Mouse (Mus musculus) bone marrow, adult 2 months (tissue): ENCODE data around the gene Gm49333. TPM values are rescaled to one million over a fixed set of nuclear protein-coding genes. Genes with fewer than 3 reads are reported as not detected.

ENCODE experiments used
- H3K27ac ChIP-seq: fragments of 200-500 bp; 2 replicates; pipeline ENCODE4 v1.5.1; 2012; ENCODE audit warnings: low read depth, mild to moderate bottlenecking, control low read depth, inconsistent platforms, low read length; ENCODE audit not compliant: control insufficient read depth, poor library complexity, insufficient read depth
- H3K4me1 ChIP-seq: fragments of 200-500 bp; 2 replicates; pipeline ENCODE4 v1.6.1; 2011; ENCODE audit warnings: low read length; ENCODE audit not compliant: control insufficient read depth, insufficient read depth
- H3K4me3 ChIP-seq: fragments of 200-500 bp; replicated peaks from 2 replicates; pipeline ENCODE3; 2011; ENCODE audit warnings: mild to moderate bottlenecking, low read depth, low read length, control low read depth; ENCODE audit not compliant: control insufficient read depth
- CTCF ChIP-seq: fragments of 200-500 bp; IDR thresholded peaks from 2 replicates; pipeline ENCODE4 v1.5.1; 2011; ENCODE audit warnings: low read length, control low read depth; ENCODE audit not compliant: control insufficient read depth, insufficient read depth
- POLR2A ChIP-seq: fragments of 200-500 bp; IDR thresholded peaks from 2 replicates; pipeline ENCODE4 v1.6.1; 2011; ENCODE audit warnings: low read depth, mild to moderate bottlenecking, control low read depth, low read length, borderline replicate concordance; ENCODE audit not compliant: control insufficient read depth
- WGBS: fragments of 180-500 bp; shearing (Covaris S2); methylation state at CpG from one replicate; pipeline ENCODE4 v1.1.7; 2018; 5-methylcytosine and 5-hydroxymethylcytosine counted together
- polyA plus RNA-seq: library from polyadenylated mRNA; stranded (reverse); fragments of >200 nt; gene quantifications from 2 replicates; pipeline ENCODE4 v1.2.4, GENCODE M21; 2011; ENCODE audit warnings: low replicate concordance; ENCODE audit not compliant: missing spikeins, insufficient read depth, insufficient read length

Gm49333 gene
- polyA plus RNA-seq: not detected in 2 replicates

- WGBS: 1% methylated on average over 41 of the region's 41 CpGs
- no peak within 1 kb of the TSS for H3K27ac ChIP-seq
- peak within 1 kb of the TSS; percentile 100 for H3K4me3 ChIP-seq
- H3K4me1 ChIP-seq: no peaks in the 10 kb centered on the region
- TF ChIP-seq CTCF (no peak), POLR2A (peak; percentile 51; the same call in 1 of the 2 replicates)
Measured at GRCm38 (mm10) chr16:20611357-20612227, at the start of gene Gm49333, which contains the start of the genes Eef1akmt4 and Alg3. Gene Gm49333, plus strand, starts transcription at chr16:20611610. Gene Eef1akmt4, plus strand, starts transcription at chr16:20611593. Gene Alg3, minus strand, starts transcription at chr16:20611735.

GRCm38 (mm10) chr16:20565075-20565474 is 46.3 kb upstream of the Gm49333 start:
- no peaks in the 10 kb centered on the region for H3K4me1 ChIP-seq
- 32% methylated on average over 1 of the region's 1 CpGs for WGBS
- TF ChIP-seq CTCF (no peak), POLR2A (no peak)
- H3K27ac ChIP-seq: no peak overlapping the region
- no peak overlapping the region for H3K4me3 ChIP-seq

- WGBS: 5% methylated on average over 24 of the region's 24 CpGs
- Histone ChIP-seq H3K4me1 (no peaks in the 10 kb centered on the region), H3K27ac (no peak within 1 kb of the TSS), H3K4me3 (no peak within 1 kb of the TSS)
- TF ChIP-seq POLR2A (no peak), CTCF (no peak)
Measured at GRCm38 (mm10) chr16:20589366-20589938, 22.0 kb upstream of the Gm49333 start, which contains the start of gene Vwa5b2. Gene Vwa5b2, plus strand, starts transcription at chr16:20589471.

GRCm38 (mm10) chr16:20589939-20590679 is 21.3 kb upstream of the Gm49333 start:
- no peak overlapping the region for H3K4me3 ChIP-seq
- no peak for TF ChIP-seq CTCF
- no peak for TF ChIP-seq POLR2A
- H3K27ac ChIP-seq: no peak overlapping the region
- H3K4me1 ChIP-seq: no peaks in the 10 kb centered on the region
- WGBS: under 1% methylated on average over 39 of the region's 39 CpGs

GRCm38 (mm10) chr16:20590680-20591038 is 20.8 kb upstream of the Gm49333 start:
- Histone ChIP-seq H3K4me1 (no peaks in the 10 kb centered on the region), H3K4me3 (no peak overlapping the region), H3K27ac (no peak overlapping the region)
- TF ChIP-seq CTCF: no peak
- TF ChIP-seq POLR2A: no peak
- 7% methylated on average over 17 of the region's 17 CpGs for WGBS

- Histone ChIP-seq H3K4me3 (no peak overlapping the region), H3K4me1 (no peaks in the 10 kb centered on the region), H3K27ac (no peak overlapping the region)
- 6% methylated on average over 48 of the region's 48 CpGs for WGBS
- TF ChIP-seq CTCF (no peak), POLR2A (no peak)
Measured at GRCm38 (mm10) chr16:20591076-20591705, 20.2 kb upstream of the Gm49333 start.

GRCm38 (mm10) chr16:20595060-20595673 is 16.2 kb upstream of the Gm49333 start:
- no peak overlapping the region for H3K4me3 ChIP-seq
- no peaks in the 10 kb centered on the region for H3K4me1 ChIP-seq
- no peak for TF ChIP-seq POLR2A
- TF ChIP-seq CTCF: no peak
- WGBS: 70% methylated on average over 7 of the region's 7 CpGs
- no peak overlapping the region for H3K27ac ChIP-seq
